Mouse (Mus musculus) midbrain, embryonic 15.5 days (tissue): ENCODE results near the gene Krtap27-1. TPM values are rescaled to one million over a fixed set of nuclear protein-coding genes. Genes with fewer than 3 reads are reported as not detected.

Experiments
- ATAC-seq: fragments of 200-750 bp; cut with Nextera tagmentation; replicated peaks from 2 replicates; pipeline ENCODE4 v1.8.0; 2017; ENCODE audit warnings: moderate TSS enrichment
- H3K27ac ChIP-seq: fragments of 300-500 bp; sonication (generic); 2 replicates; pipeline ENCODE4 v1.5.1; 2015; ENCODE audit warnings: mild to moderate bottlenecking, inconsistent platforms
- H3K27me3 ChIP-seq: fragments of 300-500 bp; sonication (generic); replicated peaks from 2 replicates; pipeline ENCODE4 v1.6.1; 2015; ENCODE audit warnings: inconsistent platforms
- H3K36me3 ChIP-seq: fragments of 300-500 bp; sonication (generic); replicated peaks from 2 replicates; pipeline ENCODE4 v1.6.1; 2015; ENCODE audit warnings: inconsistent platforms
- H3K4me1 ChIP-seq: fragments of 300-500 bp; sonication (generic); 2 replicates; pipeline ENCODE4 v1.6.1; 2015; ENCODE audit warnings: inconsistent platforms
- H3K4me2 ChIP-seq: fragments of 300-500 bp; sonication (generic); 2 replicates; pipeline ENCODE4 v1.6.1; 2015; ENCODE audit warnings: inconsistent platforms, mild to moderate bottlenecking, moderate library complexity
- H3K4me3 ChIP-seq: fragments of 300-500 bp; sonication (generic); 2 replicates; pipeline ENCODE4 v1.5.1; 2015; ENCODE audit warnings: mild to moderate bottlenecking, inconsistent platforms
- H3K9ac ChIP-seq: fragments of 300-500 bp; sonication (generic); 2 replicates; pipeline ENCODE4 v1.6.1; 2015; ENCODE audit warnings: mild to moderate bottlenecking, inconsistent platforms
- H3K9me3 ChIP-seq: fragments of 300-500 bp; sonication (generic); 2 replicates; pipeline ENCODE4 v1.6.1; 2016; ENCODE audit warnings: inconsistent platforms
- WGBS: fragments of 180-500 bp; shearing (Covaris S2); methylation state at CpG from one replicate; pipeline ENCODE4 v1.1.7; 2015; ENCODE audit warnings: mixed read lengths; 5-methylcytosine and 5-hydroxymethylcytosine counted together
- polyA plus RNA-seq: library from polyadenylated mRNA; unstranded; fragments of >200 nt; fragmentation: Nextera tagmentation; extraction: Ambion mirVana; gene quantifications from 2 replicates; pipeline ENCODE4 v1.2.1, GENCODE M21; 2015

Gene Krtap27-1
- polyA plus RNA-seq, 1 experiment from 2014 or later = not detected

GRCm38 (mm10) chr16:88647358-88647846, 24.1 kb downstream of the Krtap27-1 start, which contains the start of gene Krtap26-1:
TSS of gene Krtap26-1 (minus strand) at chr16:88647796.
- no peak within 1 kb of the TSS for H3K27ac ChIP-seq
- no peaks in the 10 kb centered on the region for H3K4me1 ChIP-seq
- no peak within 1 kb of the TSS for H3K4me2 ChIP-seq
- H3K4me3 ChIP-seq = no peak within 1 kb of the TSS
- H3K9ac ChIP-seq = no peak within 1 kb of the TSS
- H3K9me3 ChIP-seq = no peaks in the 10 kb centered on the region
- H3K36me3 ChIP-seq = no peaks in the 10 kb centered on the region
- no peaks in the 10 kb centered on the region for H3K27me3 ChIP-seq
- WGBS = 83% methylated on average over 10 of the region's 10 CpGs
- ATAC-seq = no peak

GRCm38 (mm10) chr16:88646366-88647111, 24.9 kb downstream of the Krtap27-1 start:
- no peak overlapping the region for H3K4me2 ChIP-seq

GRCm38 (mm10) chr16:88640053-88640452, 31.4 kb downstream of the Krtap27-1 start:
- Histone ChIP-seq H3K9ac (no peak overlapping the region), H3K4me1 (no peaks in the 10 kb centered on the region), H3K27me3 (no peaks in the 10 kb centered on the region), H3K27ac (no peak overlapping the region), H3K4me2 (no peak overlapping the region), H3K9me3 (no peaks in the 10 kb centered on the region), H3K4me3 (no peak overlapping the region), H3K36me3 (no peaks in the 10 kb centered on the region)
- WGBS = 85% methylated on average over 3 of the region's 3 CpGs
- no peak for ATAC-seq

More at GRCm38 (mm10) chr16:88646366-88647111, 24.9 kb downstream of the Krtap27-1 start:
- no peak overlapping the region for H3K27ac ChIP-seq
- WGBS = 68% methylated on average over 8 of the region's 8 CpGs
- no peak for ATAC-seq
- H3K36me3 ChIP-seq = no peaks in the 10 kb centered on the region
- no peaks in the 10 kb centered on the region for H3K27me3 ChIP-seq
- no peak overlapping the region for H3K9ac ChIP-seq
- no peaks in the 10 kb centered on the region for H3K4me1 ChIP-seq
- no peak overlapping the region for H3K4me3 ChIP-seq
- H3K9me3 ChIP-seq = no peaks in the 10 kb centered on the region

- H3K4me1 ChIP-seq = no peaks in the 10 kb centered on the region
- no peaks in the 10 kb centered on the region for H3K36me3 ChIP-seq
- WGBS = 68% methylated on average over 4 of the region's 4 CpGs
- ATAC-seq = no peak
- H3K27ac ChIP-seq = no peak overlapping the region
- H3K9me3 ChIP-seq = no peaks in the 10 kb centered on the region
- no peak overlapping the region for H3K4me3 ChIP-seq
- H3K27me3 ChIP-seq = no peaks in the 10 kb centered on the region
- no peak overlapping the region for H3K9ac ChIP-seq
- H3K4me2 ChIP-seq = no peak overlapping the region
Measured at GRCm38 (mm10) chr16:88635142-88635541, 36.3 kb downstream of the Krtap27-1 start.

- Histone ChIP-seq H3K9me3 (no peaks in the 10 kb centered on the region), H3K4me1 (no peaks in the 10 kb centered on the region), H3K36me3 (no peaks in the 10 kb centered on the region), H3K4me3 (no peak overlapping the region), H3K27me3 (no peaks in the 10 kb centered on the region), H3K9ac (no peak overlapping the region), H3K4me2 (no peak overlapping the region), H3K27ac (no peak overlapping the region)
- ATAC-seq = no peak
- WGBS = 84% methylated on average over 4 of the region's 4 CpGs
Measured at GRCm38 (mm10) chr16:88631474-88631873, 40.0 kb downstream of the Krtap27-1 start.

GRCm38 (mm10) chr16:88627566-88627965, 43.9 kb downstream of the Krtap27-1 start, which contains the start of gene 2310079G19Rik:
TSS of gene 2310079G19Rik (minus strand) at chr16:88627666.
- ATAC-seq = no peak
- Histone ChIP-seq H3K9ac (no peak within 1 kb of the TSS), H3K4me3 (no peak within 1 kb of the TSS), H3K36me3 (no peaks in the 10 kb centered on the region), H3K9me3 (no peaks in the 10 kb centered on the region), H3K4me2 (no peak within 1 kb of the TSS), H3K27ac (no peak within 1 kb of the TSS), H3K4me1 (no peaks in the 10 kb centered on the region), H3K27me3 (no peaks in the 10 kb centered on the region)
- 93% methylated on average over 4 of the region's 4 CpGs for WGBS

Other genes with a start within 250 kb of the Krtap27-1 start
- gene Cldn17, start 164.7 kb downstream of the Krtap27-1 start, polyA plus RNA-seq = not detected in 2 replicates
- gene Cldn8, start 108.5 kb downstream of the Krtap27-1 start, polyA plus RNA-seq = 0.06 TPM in 1 of 2 replicates, not detected in the other
- not detected in 2 replicates for gene Krtap24-1, start 59.4 kb downstream of the Krtap27-1 start, polyA plus RNA-seq
- gene 2310079G19Rik, start 44.0 kb downstream of the Krtap27-1 start, polyA plus RNA-seq = not detected in 2 replicates
- gene Krtap26-1, start 23.9 kb downstream of the Krtap27-1 start, polyA plus RNA-seq = not detected in 2 replicates
- gene 2310061N02Rik, start 36.3 kb upstream of the Krtap27-1 start, polyA plus RNA-seq = not detected in 2 replicates
- not detected in 2 replicates for gene Krtap13-1, start 57.2 kb upstream of the Krtap27-1 start, polyA plus RNA-seq
- not detected in 2 replicates for gene Krtap13, start 80.0 kb upstream of the Krtap27-1 start, polyA plus RNA-seq
- gene 2310034C09Rik, start 87.2 kb upstream of the Krtap27-1 start, polyA plus RNA-seq = not detected in 2 replicates
- gene 2310057N15Rik, start 102.5 kb upstream of the Krtap27-1 start, polyA plus RNA-seq = not detected in 2 replicates
- not detected in 2 replicates for gene Gm5965, start 106.2 kb upstream of the Krtap27-1 start, polyA plus RNA-seq
- not detected in 2 replicates for gene Gm20741, start 140.5 kb upstream of the Krtap27-1 start, polyA plus RNA-seq
- gene Krtap15, start 148.5 kb upstream of the Krtap27-1 start, polyA plus RNA-seq = not detected in 2 replicates
- gene Krtap14, start 154.5 kb upstream of the Krtap27-1 start, polyA plus RNA-seq = not detected in 2 replicates
- not detected in 2 replicates for gene Krtap19-1, start 197.7 kb upstream of the Krtap27-1 start, polyA plus RNA-seq
- not detected in 2 replicates for gene Krtap19-2, start 202.6 kb upstream of the Krtap27-1 start, polyA plus RNA-seq
- not detected in 2 replicates for gene Krtap19-3, start 206.4 kb upstream of the Krtap27-1 start, polyA plus RNA-seq
- not detected in 2 replicates for gene Krtap19-4, start 213.4 kb upstream of the Krtap27-1 start, polyA plus RNA-seq
- not detected in 2 replicates for gene Krtap19-5, start 224.8 kb upstream of the Krtap27-1 start, polyA plus RNA-seq